Mouse (Mus musculus) gastrocnemius, adult 18-20 months (tissue): ENCODE results near the gene Pced1b. TPM values are rescaled to one million over a fixed set of nuclear protein-coding genes. Genes with fewer than 3 reads are reported as not detected.
A peak's percentile ranks its signal among the peaks of the same experiment; 100 is the strongest.

ENCODE experiments used
- DNase-seq: peaks from one replicate; pipeline ENCODE4 v3.0.0; 2021; ENCODE audit warnings: low spot score
- total RNA-seq, 2 experiments: library from RNA; stranded (reverse); gene quantifications; 2 replicates each; pipeline ENCODE4 v1.2.3; 2021

The Pced1b gene
- total RNA-seq, 2 experiments from 2014 or later: 0.88 to 1.2 TPM

DNA sequence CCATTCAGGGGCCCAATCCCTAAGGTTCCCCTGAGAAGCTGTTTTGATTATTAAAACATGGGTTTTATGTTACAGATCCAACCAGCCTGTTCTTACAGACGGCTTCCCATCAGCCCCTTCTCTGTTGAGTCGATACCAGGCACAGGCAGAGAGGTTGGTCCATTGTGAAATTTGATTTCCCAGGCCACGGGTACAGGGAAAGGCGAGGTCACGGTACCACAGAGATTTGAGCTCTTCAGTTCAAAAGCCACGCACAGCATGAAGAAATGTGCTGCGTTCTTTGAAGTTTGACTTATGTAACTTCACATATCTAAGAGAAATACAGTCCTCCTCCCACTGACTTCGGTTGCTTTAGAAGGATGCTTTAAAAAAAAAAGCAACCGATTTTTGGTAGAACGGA is 39.8 kb downstream of the Pced1b start:
- no peak for DNase-seq

- no peak for DNase-seq
Measured at GRCm38 (mm10) chr15:97287436-97288143, 40.7 kb downstream of the Pced1b start.

DNA sequence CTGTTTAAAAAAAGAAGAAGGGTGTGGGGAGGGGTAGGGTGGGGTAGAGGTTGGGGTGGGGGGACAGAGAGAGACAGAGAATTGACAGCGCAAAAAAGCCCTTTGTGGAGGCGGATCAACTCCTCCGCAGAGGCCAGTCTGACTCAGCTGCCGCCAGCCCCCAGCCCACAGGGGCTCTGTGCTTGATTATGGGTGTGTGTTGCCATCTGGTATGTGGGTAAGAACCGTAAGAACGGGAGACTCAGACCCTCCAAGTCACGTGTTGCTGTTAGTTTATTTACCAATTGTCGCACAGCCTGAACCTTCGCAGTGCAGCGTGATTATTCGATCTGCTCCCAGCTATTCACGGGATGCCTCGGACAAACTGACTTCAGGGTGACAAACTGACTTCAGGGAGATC is 41.8 kb downstream of the Pced1b start:
- no peak for DNase-seq

DNA sequence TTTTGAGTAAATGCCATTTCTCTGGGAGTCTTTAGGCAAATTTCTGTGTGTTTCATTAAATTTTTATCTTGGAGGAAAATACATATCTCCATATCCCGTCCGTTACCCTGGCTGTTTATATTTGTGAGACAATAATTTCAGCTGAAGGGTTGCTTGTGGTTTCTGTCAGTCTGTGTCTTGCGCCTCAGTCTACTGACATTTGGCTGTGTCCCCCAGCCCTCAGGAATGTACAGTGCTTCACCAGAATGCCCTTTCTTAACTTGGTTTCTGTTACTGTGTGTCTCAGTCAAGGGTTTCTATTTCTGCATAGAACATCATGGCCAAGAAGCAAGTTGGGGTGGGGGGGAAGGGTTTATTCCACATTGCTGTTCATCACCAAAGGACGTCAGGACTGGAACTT is 42.3 kb downstream of the Pced1b start:
- DNase-seq: no peak

- no peak for DNase-seq
Measured at GRCm38 (mm10) chr15:97290351-97290750, 43.4 kb downstream of the Pced1b start.

DNA sequence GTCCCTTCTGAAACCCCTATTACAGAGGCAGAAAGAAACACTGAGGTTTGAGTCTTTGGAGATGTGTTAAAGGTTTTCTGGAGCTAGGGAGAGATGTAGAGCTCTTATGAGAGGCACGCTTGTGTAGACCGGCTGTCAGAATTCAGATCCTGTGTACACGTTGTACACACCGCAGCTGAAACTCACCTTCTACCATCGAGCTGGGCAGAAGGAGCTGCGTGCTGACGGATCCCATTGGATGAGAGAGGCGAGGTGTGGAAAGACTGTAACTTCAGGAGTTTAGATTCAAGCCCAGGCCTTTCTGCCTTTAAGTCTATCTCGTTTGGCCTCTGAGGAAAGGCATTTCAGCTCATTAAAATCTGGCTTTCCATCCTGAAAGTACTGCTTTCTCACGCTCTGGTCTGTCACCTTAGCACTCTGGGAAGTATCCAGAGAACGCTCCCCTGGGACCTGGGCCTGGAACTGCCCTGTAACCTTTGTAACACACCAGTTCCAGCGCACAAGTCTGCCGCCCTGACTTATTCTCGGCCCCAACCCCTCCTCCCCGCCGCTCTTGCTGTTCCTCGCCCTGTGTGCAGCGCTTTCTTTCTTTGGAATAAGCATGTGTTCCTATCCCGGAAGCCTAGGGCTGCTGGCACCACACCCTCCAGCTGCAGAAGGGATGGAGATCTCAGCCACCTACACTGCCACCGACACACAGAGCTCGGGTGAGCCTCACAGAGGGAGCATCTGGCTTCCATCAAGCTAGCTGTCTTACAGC is 44.6 kb downstream of the Pced1b start:
- peak; percentile 46 for DNase-seq

- no peak for DNase-seq
Measured at GRCm38 (mm10) chr15:97307935-97308334, 61.0 kb downstream of the Pced1b start.

DNA sequence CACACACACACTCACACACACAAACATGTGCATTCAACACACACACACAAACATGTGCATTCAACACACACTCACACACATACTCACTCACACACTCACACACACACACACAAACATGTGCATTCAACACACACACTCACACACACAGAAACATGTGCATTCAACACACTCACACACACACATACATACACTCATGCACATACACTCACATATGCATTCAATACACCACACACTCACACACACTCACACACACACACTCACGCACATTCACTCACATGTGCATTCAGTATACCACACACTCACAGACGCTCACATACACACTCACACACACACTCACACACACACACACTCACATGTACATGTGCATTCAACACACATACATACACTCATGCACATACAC is 62.6 kb downstream of the Pced1b start:
- DNase-seq: no peak

- no peak for DNase-seq
Measured at GRCm38 (mm10) chr15:97310251-97310650, 63.3 kb downstream of the Pced1b start.

DNA sequence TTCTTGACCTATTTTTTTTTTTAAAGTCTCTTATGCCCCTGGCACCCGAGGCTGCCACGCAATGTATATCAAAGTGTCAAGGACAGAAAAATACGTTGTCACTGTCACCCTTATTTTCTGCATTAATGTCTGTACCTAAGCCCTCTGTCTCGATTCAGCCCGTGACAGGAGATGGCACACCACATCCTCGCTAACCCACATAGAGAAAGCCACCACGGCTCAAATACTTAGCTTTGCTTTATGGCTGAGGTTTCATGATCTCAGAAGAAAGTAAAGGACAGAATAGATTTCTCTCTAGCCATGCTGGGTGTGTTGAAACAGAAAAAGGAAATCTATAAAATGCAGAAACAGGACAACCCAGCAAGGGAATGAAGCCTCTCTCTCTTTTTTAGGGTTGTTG is 64.3 kb downstream of the Pced1b start:
- no peak for DNase-seq

DNA sequence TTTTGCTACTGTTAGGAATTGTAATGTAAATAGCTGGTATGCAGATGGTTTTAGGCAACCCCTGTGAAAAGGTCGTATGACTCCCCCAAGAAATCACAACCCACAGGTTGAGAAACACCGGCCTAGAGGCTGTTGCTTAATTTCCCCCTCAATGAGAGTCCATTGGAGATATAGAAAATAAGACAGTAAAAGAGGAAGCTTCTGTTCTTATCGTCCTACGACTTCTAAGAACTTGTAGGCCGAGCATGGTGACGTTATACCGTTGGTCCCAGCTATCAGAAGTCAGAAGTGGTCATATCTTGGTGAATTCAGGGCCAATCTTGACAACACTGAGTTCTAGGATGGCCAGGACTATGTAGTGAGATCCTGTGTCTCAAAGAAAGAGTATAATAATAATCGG is 65.0 kb downstream of the Pced1b start:
- DNase-seq: no peak

DNA sequence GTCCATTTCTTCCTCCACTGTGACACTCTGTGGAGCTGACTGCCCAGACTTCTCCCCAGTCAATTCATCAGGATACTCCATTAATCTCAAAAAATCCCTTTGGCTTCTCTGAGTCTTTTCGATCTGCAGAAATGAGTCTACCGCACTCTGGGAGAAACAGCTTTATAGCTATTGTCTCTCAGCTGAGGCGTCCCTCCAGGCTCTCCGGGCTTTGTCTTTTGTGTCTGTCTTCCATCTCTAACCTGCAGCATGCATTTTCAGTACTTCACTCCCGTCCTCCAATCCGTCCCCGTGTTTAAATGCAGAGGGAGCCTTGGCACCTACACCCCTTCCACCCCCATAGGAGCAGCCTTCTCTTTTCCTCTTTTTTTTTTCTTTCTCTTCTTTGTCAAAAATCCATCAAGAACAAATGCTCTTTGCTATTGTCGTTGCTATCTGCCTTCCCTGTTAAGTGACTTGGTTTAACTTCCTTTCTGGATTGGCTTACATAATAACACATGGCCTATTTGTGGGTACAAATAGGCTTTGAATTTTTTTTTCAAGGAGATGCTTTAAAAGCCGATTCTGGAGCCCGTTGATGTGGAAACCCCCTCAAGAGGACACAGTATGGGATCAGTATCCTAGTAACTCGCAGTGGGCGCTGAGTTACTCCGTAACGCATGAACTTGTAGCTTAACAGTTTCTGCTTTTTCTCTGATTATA is 68.0 kb downstream of the Pced1b start:
- DNase-seq: no peak

DNA sequence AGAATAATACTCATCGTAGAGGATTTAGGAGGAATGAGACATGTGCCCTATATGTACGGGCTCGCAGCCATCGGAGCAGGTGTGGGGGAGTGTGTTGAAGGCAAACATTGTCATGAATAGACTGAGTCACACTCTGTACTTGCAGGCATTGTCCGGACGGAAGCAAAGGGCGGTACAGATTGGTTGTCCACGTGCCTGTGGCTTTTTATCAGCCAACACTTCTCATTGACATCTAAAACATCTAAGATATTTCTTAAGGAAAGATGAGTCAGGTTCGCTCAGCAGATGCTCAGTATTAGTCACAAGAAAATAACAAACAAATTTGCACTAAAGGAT is 68.5 kb downstream of the Pced1b start:
- DNase-seq: no peak

DNA sequence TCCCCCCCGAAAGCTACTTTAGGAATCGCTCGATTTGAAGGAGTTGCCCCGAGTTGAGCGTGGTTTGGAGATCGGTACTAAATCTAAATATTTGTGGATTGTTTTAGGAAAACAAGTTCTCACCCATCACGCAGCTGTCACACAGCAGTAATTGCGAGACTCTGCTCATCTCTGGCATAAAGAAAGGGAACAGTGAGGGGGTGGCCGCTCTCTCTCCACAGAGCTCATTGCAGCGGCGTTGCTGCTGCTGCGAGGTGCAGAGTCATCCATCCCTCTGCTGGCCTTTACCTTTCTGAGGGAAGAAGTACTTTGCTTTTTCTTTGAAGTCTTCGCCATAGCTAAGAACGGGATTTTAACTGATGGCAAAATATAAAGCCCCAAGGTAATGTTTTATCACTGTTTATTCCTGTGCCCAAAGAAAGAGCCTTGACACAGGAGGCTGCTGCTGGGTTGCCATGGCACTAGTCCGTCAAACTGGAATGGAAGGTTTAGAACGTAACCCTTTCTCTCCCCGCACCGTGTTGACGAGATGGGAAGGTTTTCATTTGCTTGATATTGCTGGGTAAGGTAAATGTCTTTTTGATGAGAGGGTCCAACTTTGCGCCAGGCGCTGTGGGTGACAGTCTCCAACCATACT is 71.6 kb downstream of the Pced1b start:
- no peak for DNase-seq

DNA sequence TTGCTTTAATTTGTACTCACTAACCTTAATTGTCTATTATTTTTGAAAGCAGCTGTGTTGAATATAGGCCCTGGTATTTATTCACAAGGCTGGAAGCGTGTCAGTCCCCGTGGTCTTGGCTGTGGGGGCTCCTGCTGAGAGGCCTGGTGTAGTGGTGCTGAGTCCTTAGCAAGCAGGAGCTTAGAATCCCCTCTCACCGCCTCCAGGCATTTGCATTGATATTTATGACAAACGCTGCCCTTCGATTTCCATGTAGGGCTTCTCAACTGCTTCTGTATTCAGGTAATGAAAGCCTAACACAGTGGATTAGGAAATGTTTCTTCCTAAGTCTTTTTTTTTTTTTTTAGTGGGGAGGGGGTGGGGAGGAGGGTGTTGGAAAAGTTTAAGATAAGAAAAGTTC is 75.9 kb downstream of the Pced1b start:
- DNase-seq: no peak

DNA sequence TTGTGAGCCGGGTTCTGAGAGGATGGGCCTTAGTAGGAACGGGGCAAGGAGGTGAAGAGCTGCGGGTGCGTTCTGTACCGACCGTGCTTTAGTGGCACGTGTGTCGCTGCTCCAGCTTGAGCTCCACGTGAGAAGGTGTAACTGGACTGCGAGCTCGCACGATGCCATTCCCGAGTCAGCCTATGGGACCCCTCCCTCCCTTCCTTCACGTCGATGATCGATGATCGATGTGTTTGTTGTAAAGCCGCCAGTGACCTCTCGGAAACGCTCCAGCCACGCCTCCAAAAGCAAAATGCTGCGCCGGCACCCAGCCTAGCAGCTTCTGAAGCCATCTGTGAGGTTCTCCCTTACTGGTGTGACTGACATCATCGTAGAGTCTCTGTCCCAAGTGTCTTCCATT is 76.6 kb downstream of the Pced1b start:
- DNase-seq: no peak

- no peak for DNase-seq
Measured at GRCm38 (mm10) chr15:97324311-97324710, 77.4 kb downstream of the Pced1b start.

GRCm38 (mm10) chr15:97327500-97328081 is 80.7 kb downstream of the Pced1b start:
- no peak for DNase-seq

DNA sequence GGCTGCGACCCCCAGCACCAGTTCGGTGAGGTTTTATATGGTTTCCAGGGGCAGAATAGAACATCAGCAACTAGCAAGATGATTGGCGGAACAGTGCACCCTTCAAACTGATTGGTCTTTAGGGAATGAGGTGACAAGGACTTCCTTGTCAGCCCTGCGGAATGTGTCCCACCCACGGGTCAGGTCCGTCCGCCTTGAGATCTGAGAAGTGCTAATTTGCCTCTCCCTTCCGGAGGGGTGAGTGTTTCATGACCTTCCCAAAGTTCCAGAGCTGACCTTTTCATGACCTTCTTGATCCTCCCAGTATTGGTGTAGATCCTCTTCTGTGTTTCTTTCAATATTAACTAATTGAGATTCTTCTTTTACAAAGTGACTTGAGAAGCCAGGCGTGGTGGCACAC is 85.7 kb downstream of the Pced1b start:
- DNase-seq: no peak

DNA sequence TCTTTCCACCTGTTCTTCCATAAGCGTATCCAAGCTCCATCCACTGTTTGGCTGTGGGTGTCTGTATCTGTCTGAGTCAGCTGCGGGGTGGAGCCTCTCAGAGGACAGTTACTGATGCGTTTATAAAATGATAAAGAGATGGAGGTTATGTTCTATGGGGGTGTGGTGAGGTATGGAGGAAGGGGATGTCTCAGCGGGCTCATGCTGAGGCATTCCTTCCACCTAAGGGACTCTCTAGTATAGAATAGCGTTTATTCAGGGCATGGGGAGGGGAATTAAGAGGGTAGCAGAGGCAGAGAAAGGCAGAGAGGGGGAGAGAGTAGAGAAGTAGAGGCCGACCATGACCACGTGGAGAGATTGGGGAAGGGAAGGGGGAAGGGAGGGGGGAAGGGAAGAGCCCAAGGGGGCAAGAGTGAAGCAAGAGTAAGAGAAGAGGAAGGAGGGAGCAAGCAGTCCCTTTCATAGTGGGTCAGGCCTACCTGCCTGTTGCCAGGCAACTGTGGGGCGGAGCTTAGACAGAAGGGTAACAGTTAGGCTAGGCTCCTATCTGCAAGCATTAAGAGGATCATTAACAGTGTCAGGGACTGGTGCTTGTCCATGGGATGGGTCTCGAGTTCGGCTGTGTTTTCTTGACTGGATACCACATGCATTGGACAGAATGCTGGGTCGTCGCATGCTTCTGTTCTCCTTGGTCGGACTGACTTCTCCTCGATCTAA is 90.9 kb downstream of the Pced1b start:
- no peak for DNase-seq

DNA sequence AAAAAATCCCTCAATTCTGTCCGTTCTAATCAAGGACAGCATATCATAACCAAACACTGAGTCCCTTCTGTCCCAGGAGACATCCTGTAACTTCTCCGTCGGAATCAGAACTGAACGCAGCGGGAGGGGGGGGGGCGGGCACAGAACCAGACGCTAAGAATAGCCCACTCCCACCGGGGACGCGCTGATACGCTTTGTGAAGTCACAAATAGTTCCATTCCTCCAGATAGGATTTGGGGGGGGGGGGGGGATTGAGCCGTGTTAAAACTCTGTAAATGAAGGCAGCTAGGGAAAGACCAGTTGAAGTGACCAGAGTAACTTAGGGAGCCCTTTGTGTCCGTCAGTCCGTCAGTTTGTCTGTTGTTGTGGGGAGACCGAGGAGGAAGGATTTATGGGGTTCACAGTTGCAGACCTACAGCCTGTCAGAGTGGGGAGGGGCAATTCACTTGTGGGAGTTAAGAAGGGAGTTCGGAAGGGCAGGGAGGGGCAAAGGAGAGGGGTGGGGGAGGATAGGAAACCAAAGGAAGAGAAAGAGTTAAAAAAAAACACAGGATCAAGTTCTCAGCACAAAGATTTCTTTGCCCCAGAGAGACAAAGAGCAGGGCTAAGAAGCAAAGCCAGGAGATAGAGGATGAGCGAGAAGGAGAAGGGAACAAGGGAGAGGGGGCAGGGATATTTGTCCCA is 91.6 kb downstream of the Pced1b start:
- no peak for DNase-seq
